Mouse (Mus musculus): ENCODE results near the gene Rtn4.

Gene Rtn4

DNA sequence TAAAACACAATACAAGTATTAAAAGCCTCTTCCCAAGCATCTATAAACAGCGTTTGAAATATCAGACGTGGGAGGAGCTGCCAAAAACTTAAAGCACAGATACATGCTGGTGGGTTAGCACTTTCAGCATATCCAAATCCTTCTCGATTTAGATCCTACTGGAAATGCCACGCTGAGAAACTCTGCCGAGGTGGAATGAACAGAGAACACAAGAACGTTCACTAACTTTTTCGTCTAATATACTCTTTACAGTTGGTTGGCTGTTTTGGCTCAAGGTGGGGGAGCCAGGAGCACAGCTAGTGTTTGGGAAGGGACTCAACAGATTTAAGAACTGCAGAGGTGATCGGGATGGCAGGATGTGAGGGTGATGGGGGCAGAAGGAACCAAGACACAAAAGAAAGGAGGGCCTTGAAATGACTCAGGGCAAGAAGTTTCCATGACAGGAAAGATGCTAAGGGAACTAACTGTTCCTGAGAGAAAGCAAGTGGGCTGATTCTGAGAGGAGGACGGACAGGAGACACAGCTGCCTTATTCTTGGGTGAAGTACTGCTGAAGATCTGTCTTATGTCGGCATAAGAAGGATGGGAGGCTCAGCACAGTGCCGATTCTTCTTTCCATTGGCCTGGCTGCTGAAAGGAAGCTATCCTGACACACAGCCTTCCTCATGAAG is 73.7 kb downstream of the Rtn4 start:
- no peak for DNase-seq

DNA sequence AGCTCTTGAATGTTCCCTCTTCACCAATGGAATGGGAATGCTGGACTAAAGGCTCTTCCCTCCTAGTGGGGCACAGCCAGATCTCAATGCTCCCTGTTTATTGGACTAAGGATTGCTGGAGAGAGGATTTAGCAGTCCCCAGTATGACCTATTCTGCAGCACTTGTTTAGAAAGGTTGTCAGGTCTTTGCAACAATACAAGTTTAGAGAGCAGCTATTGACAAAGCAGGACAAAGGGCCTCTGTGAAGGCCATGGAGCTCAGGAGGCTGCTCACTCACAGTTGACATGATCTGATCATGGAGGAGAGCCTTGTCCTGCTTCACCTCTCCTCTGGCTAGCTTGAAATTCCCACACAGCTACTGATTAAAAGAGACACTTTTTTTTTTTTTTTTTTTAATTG is 75.8 kb downstream of the Rtn4 start:
- no peak for DNase-seq

DNA sequence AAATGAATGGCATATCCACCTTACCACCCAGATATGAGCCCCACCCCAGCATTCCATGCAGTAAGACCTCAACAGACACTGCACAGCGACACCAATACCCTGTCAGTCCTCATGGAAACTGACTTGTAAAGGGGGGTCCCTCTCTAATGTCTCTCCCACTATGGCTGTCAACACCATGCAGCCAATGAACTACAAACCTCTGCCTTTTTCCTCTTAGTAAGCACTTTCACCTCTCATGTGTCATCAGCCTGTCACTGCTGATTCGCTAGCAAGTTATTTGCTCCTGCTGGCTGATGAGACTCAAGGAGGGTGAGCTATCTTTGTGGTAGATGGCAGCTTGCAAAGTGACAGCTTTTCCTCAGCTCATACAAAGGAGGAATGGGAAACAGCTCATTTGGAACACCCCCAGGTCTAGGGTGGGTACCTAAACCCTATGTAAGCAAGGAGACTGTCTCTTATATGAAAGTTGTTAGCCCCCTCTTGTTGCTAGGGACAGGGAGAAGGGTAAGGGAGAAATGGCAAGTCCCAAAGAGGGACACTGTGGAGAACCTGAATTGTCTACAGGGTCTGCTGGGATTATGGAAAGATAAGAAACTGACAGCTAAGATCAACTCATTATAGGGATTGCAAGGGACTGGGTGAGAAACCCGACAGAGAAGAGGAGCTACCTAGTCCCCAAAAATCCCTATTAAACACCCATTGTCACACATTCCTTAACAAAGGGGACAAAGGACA is 78.1 kb downstream of the Rtn4 start:
- no peak for DNase-seq

DNA sequence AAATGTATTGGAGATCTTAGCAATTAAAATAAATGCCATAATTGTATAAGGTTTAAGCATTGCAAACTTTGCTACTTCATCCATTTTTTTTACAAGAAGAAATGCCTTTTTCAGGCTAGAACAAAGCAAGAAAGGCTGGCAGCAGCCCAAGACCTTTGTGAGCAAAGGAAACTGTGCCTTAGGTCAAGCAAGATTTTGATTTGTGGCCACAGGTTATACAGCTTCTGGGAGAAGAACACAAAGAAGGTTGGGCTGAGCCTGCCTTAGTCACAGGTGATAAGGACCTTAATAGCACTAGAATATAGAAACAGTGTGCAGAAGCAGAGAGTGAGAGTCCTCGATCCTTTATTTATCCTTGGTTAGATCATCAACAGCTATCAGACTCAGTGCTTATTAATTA is 79.5 kb downstream of the Rtn4 start:
- DNase-seq, result no peak

DNA sequence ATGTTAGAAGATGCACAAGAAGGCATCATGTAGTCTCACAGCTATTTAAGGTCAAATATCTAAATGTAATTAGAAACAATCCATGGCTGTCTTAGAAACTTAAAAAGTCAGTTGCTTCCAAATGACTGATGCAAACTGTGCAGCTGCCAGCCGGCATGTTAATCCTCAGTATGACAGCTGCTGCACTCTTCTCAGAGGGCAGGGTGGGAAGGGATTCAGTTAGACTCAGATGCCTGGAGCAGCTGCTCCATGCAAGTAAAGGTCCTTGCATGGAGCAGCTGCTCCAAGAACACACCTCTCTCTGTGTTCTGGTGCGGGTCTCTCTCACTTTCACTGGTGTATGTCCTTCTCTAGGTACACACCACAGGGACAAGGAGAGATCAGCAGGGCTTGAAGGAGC is 81.5 kb downstream of the Rtn4 start:
- DNase-seq, result no peak

DNA sequence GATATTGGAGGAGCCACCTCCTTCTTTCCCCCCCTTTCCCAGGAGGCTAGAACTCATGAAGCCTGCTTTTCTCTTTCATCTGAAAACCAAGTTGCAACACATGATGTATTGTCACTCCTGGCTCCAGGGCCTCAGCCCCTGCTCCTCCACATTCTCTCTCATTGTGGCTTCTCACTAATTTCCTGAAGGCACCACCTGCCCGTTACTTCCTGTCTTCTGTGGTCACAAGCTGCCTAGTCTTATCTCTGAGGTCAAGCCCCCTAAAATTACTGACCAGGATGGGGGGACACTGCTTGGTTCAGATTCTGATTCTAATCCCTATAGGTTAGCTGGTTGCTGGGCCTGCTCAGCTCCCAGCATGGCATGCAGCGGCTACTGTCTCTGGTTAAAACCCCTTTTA is 82.0 kb downstream of the Rtn4 start:
- no peak for DNase-seq

DNA sequence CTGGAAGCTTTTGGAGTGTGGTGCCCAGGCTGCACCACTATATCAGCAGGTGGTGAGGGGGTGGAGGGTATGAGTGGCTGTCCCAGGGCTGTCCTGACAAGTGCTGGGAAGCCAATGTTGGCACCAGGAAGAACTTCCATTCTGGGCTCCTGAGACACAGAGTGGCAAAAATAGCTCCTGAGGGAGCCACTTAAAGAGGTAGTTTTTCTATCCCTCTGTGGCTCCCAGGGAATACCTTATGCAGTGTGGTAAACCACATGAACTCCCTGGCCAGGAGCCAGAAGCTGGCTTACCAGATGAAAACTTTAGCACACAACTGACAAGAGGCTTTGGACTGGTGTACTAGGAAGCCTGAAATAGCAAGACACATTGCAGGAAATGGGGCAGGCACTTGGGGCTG is 85.2 kb downstream of the Rtn4 start:
- peak; percentile 6 for DNase-seq

DNA sequence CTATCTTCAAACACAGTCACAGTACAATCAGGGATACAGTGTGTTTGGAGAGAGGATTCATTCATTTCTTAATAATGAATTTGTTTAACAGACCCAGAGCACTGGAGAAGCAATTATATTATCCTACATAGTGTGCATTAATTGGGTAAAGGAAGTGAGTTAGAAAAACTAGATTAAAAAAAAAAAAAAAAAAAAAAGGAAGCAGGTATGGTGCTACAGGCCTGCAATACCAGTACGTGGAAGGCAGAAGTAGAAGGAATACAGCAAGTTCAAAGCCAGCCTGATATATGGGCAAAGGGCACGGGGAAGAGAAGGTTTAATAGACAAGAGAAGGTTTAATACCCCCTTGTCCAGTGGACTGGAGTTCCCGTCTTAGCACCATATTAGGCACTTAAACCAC is 86.2 kb downstream of the Rtn4 start:
- no peak for DNase-seq

DNA sequence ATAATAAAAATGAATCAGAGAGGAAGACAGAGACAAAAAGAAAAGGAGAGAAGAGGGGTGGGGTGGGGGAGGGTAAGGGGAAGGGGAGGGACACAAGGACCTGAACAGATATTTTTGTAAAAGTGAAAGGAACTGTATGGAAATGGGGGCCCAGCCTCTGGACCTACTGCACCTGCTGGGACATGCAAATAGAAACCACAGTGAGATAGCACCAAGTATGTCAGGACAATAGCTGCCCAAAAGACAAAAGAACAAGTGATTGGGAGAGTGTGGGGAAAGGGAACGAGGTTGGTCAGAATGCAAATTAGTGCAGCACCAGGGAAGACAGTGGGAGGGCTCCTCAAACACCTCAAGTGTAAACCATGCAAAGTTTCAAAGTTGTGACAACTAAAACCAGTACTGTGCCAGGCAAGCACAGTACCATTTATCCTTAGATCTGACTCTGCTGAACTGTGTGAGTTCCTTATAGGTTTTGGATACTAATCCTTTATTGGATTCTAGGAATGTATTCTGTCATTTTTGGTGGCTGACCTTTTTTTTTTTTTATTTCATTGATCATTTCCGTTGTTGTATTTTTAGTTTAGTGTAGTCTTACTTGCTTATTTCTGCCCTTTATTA is 86.8 kb downstream of the Rtn4 start:
- DNase-seq, result no peak

DNA sequence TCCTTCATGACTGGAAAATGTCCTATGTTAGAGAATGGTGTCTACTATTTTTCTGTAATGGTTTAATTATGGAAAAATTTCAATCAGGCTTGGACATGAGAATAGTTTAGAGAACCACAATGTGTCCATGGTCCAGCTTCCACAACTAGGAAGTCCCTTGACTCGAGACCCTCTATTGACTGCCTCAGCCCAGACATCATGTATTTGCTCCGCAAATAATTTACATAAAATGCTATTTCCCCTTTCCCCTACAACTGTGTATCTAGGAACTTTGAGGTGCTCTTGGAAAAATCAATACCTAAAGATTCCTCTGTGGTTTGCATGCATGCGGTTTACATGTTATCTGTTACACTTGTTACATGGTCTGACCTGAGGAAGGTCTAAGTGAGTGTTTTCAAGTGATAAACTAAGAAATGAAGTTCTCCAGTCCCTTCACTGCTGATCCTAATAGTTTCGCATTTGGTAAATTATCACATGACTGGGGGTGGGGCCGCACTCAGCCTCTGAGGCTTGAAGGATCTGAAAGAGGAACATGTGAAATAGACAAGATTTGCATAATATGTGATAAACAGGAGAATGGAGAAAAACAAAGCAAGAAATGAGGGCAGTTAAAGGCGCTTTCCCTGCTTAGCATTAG is 94.0 kb downstream of the Rtn4 start:
- no peak for DNase-seq

DNA sequence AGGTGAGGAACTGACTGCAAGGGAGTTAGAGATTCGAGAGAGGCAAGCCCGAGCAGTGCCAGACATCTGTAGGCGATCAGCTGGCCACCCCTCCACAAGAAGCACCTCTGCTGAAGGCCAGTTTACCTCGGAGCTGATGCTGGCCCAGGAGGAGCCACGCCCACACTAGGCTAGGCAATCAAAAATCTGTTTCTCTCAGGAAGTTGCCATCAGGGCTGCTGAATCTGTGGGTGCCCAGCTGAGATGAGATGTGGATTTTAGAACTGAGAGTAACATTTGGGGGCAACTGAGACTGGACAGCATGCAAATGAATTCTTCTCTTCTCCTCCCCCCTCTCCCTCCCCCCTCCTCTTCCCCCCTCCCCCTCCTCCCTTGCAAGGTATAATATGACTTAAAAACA is 94.7 kb downstream of the Rtn4 start:
- DNase-seq, result no peak

DNA sequence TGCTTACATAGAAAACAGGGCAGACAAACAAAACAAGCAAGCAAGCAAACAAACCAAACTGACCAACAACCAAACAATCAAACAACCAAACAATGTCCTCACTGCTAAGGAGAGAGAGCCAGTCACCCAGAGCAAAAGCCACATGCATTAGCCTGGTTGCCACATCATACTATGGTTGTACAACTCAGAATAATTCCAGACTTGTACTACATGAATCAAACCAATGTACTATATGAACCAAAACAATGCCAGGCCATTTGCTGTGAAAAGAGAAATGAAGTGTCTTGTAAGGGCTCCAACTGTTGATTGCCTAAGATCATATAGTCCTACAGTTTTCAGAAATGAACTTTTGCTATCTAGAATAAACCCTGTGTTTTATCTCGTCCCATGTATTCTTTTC is 95.8 kb downstream of the Rtn4 start:
- no peak for DNase-seq

DNA sequence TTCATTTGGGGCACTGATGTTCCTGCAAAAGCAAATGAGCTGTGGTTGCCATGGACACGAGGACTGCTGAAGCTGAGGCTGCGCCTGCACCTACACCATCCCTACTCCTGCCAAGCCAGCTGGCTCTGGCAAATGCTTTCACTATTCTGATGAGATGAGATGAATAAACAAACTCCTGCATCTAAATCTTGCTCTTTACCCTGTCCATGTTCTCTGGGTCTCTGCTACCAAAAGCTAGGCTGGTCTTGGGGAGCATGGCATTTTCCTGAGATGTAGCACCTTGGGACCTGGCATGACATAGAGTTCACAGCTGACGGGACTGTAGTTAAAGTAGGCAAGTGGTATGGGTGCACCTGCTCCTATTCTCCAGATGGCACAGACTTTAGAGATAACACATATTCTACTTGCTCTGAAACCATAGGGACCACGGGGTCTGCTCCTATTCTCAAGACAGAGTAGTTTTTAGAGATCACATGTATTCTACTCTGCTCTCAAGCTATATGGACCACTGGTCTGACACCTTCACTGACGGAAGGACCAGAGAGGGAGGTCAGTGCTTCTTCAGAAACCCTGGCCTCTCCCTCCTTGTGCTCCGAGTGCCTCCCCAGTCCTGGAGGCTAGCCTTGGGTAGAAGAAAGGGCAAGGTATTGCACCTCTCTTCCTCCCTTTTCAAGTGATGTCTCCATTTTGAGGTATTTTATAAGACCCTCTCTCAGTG is 96.3 kb downstream of the Rtn4 start:
- no peak for DNase-seq

DNA sequence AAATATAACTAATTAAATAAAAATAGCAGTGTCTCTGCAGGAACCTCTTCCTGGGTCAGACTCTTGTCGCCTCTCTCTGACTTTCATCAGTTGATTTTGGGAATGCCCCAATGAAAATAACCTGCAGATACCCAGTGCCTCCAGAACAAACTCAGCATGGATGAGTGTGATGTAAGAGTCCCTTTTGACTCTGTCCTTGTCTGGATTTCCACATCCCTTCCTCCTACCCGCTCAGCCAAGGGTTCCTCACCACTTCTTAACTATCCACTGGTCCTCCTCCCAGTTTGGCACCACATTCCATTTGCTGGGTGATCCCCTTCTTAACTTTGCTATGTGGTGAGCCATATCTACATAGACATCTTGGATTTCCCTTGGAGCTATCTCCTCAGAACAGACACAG is 98.0 kb downstream of the Rtn4 start:
- no peak for DNase-seq

All from kidney, adult 18-20 months (tissue).